Mouse (Mus musculus) intestine, postnatal 0 days (tissue): ENCODE measurements at regions not wholly inside any gene's neighbourhood (a gene's known extent, or its start where the extent isn't known, plus 50 kb on each side); places are given as distances from the start of the nearest gene placed in this dataset.
A peak's percentile ranks its signal among the peaks of the same experiment; 100 is the strongest.

ENCODE experiments used
- ATAC-seq: fragments of 200-750 bp; cut with Nextera tagmentation; 2 replicates; pipeline ENCODE4 v1.8.0; 2017; ENCODE audit warnings: mild to moderate bottlenecking, moderate TSS enrichment, moderate library complexity
- H3K27ac ChIP-seq: fragments of 300-500 bp; sonication (generic); 2 replicates; pipeline ENCODE4 v1.5.1; 2014; ENCODE audit warnings: mild to moderate bottlenecking, low read depth, low read length, moderate library complexity
- H3K27me3 ChIP-seq: fragments of 300-500 bp; sonication (generic); replicated peaks from 2 replicates; pipeline ENCODE4 v1.6.1; 2014; ENCODE audit warnings: low read length, mixed read lengths; ENCODE audit not compliant: control insufficient read depth, insufficient read depth
- H3K36me3 ChIP-seq: fragments of 300-500 bp; sonication (generic); 2 replicates; pipeline ENCODE4 v1.6.1; 2014; ENCODE audit warnings: mild to moderate bottlenecking, moderate library complexity; ENCODE audit not compliant: control insufficient read depth, insufficient read depth
- H3K4me1 ChIP-seq: fragments of 300-500 bp; sonication (generic); replicated peaks from 2 replicates; pipeline ENCODE4 v1.6.1; 2014; ENCODE audit warnings: antibody characterized with exemption, low read length, mixed read lengths; ENCODE audit not compliant: control insufficient read depth, insufficient read depth
- H3K4me2 ChIP-seq: fragments of 300-500 bp; sonication (generic); replicated peaks from 2 replicates; pipeline ENCODE4 v1.6.1; 2014; ENCODE audit warnings: low read depth, mild to moderate bottlenecking, moderate library complexity
- H3K4me3 ChIP-seq: fragments of 300-500 bp; sonication (generic); 2 replicates; pipeline ENCODE4 v1.5.1; 2014; ENCODE audit warnings: low read depth, low read length
- H3K9ac ChIP-seq: fragments of 300-500 bp; sonication (generic); 2 replicates; pipeline ENCODE4 v1.6.1; 2014; ENCODE audit warnings: mild to moderate bottlenecking, low read depth, low read length
- H3K9me3 ChIP-seq: fragments of 300-500 bp; sonication (generic); 2 replicates; pipeline ENCODE4 v1.6.1; 2016; ENCODE audit warnings: mixed run types; ENCODE audit not compliant: control insufficient read depth
- CTCF ChIP-seq: sonication (generic); IDR thresholded peaks from 2 replicates; pipeline ENCODE4 v1.5.1; 2016; ENCODE audit warnings: low read depth, mild to moderate bottlenecking, control low read depth, antibody characterized with exemption, moderate library complexity
- WGBS: fragments of 180-500 bp; shearing (Covaris S2); extraction: QIAGEN DNeasy Blood & Tissue Kit; methylation state at CpG from one replicate; pipeline ENCODE4 v1.1.7; 2014; 5-methylcytosine and 5-hydroxymethylcytosine counted together

DNA sequence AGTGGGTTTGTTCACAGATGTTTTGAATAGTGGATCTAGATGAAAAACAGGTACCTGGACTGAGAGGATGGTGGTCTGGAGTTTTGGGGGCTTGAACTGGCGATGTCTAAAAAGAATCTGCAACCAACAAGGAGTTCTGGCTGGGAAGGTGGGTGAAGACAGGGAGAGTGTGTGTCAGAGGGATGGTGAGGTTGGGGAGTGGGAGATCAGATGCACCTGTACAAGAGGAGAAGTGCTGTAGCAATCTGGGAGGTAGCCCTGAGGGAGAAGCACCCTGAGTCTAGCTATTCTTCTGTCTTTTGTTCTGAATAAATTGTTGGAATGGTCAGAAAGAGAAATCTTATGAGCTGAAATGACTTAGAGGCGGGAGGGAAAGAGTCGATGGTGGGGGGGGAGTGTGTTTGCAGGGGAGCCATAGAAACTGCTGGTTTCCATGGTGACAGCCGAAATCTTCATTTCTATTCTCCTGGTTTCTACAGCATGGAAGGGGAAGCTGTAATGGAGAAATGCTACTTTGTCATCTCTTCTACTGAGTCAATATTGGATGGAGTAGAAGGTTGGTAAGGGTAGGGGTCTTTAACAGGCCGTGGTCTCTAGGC, 75.1 kb upstream of the Calcoco1 start:
- H3K4me3 ChIP-seq: no peak overlapping the region
- no peak for ATAC-seq
- H3K4me1 ChIP-seq: no peaks in the 10 kb centered on the region
- no peak overlapping the region for H3K9ac ChIP-seq
- WGBS: 66% methylated on average over 5 of the region's 5 CpGs
- H3K27ac ChIP-seq: no peak overlapping the region
- H3K27me3 ChIP-seq: peaks cover 9% of the 10 kb centered on the region; the same call in 1 of the 2 replicates
- no peak overlapping the region for H3K4me2 ChIP-seq
- no peak for TF ChIP-seq CTCF
- no peaks in the 10 kb centered on the region for H3K36me3 ChIP-seq
- no peaks in the 10 kb centered on the region for H3K9me3 ChIP-seq

DNA sequence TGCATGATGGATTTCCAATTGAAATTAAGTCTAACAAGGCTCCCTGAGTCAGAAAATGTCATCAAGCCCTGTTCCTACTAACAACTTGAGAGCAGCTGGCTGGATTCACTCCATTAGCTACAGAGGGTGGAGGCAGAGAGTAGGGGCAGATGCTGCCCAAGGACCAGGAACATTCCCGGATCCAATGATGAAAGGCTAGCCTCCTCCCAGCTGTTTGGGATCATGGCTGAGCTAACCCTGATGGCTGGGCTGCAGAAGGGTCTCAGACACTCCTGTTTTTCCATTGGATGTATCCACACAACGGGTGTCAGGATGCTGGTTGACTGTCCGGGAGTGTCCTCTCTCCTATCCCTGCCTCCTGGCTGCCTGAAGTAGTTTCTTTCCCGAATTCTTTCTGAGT, 78.1 kb upstream of the Calcoco1 start:
- no peak overlapping the region for H3K4me2 ChIP-seq
- H3K36me3 ChIP-seq: no peaks in the 10 kb centered on the region
- H3K27me3 ChIP-seq: peaks cover 9% of the 10 kb centered on the region; the same call in 1 of the 2 replicates
- no peak for ATAC-seq
- no peak overlapping the region for H3K27ac ChIP-seq
- no peak overlapping the region for H3K4me3 ChIP-seq
- TF ChIP-seq CTCF: no peak
- H3K4me1 ChIP-seq: no peaks in the 10 kb centered on the region
- H3K9me3 ChIP-seq: no peaks in the 10 kb centered on the region
- 71% methylated on average over 4 of the region's 4 CpGs for WGBS
- no peak overlapping the region for H3K9ac ChIP-seq

DNA sequence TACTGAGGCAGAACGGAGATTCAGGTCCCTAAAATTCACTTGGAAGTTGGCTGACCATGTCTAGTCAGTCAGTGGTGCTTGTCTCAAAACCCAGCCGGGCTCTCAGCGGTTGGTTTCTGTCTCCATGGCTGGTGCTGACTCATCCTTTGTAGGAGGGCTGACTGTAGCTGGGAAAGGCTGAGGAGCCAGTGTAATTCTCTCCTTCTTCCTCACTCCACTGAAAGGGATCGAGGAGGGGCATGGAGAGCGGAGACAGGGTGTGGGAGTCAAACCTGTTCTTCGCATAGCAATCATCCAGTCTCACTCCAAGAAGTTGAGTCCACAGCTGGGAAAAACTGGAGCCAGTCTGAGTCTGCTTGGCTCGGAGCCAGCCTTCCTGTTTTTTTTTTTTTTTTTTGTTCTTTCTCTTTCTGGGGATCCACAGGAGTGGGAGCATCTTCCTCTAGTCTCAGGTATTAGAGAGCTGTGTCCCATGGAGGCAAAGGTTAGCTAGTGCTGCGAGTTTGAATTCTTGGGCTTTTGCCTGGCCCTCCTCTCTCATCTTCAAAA, 80.4 kb upstream of the Calcoco1 start:
- no peak for ATAC-seq
- H3K27me3 ChIP-seq: peaks cover 5% of the 10 kb centered on the region; the same call in 1 of the 2 replicates
- H3K36me3 ChIP-seq: no peaks in the 10 kb centered on the region
- no peak for TF ChIP-seq CTCF
- WGBS: 66% methylated on average over 8 of the region's 8 CpGs
- H3K9me3 ChIP-seq: no peaks in the 10 kb centered on the region
- H3K4me2 ChIP-seq: no peak overlapping the region
- H3K4me3 ChIP-seq: no peak overlapping the region
- no peak overlapping the region for H3K27ac ChIP-seq
- H3K9ac ChIP-seq: no peak overlapping the region
- H3K4me1 ChIP-seq: no peaks in the 10 kb centered on the region

DNA sequence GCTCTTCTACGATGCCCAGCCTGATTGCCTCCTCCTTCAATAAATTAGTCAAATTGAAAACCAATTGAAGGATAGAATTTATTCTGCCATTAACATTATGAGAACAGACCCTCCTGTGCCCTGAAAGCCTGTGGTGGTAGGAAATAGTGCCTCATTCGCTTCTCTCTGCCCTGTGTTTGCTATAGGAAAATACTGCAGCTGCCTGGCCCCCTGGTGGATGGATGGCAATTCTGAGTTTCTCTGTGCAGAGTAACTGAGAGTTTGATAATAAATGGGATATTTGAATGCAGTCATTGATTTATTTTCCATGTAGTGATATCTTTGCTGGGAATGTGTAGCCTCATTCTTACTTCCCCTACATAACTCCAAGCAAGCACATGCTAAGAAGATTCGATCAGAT, 85.4 kb upstream of the Calcoco1 start:
- no peaks in the 10 kb centered on the region for H3K4me1 ChIP-seq
- no peak overlapping the region for H3K4me2 ChIP-seq
- WGBS: 62% methylated on average over 3 of the region's 3 CpGs
- peak; percentile 68 for TF ChIP-seq CTCF
- peaks cover 9% of the 10 kb centered on the region for H3K27me3 ChIP-seq
- H3K36me3 ChIP-seq: no peaks in the 10 kb centered on the region
- no peaks in the 10 kb centered on the region for H3K9me3 ChIP-seq
- ATAC-seq: no peak
- H3K9ac ChIP-seq: no peak overlapping the region
- H3K27ac ChIP-seq: no peak overlapping the region
- H3K4me3 ChIP-seq: no peak overlapping the region

DNA sequence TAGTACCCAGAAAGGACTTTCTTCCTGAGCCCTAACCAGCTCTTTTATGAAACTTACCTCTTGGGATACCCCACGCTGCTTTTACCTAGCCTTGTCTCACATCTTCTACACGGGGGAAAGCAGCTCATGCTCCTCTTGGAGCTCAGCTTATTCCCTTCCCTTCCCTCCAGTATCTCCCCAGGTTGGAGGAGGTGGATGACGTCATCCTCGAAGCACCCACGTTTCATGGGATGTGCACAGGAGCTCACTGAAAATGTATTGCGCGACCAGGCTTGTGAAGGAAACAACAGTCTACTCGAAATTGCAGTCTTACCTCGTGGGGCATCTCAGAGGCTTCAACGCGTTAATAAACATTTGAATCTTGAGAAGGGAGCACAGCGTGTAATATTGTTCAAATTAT, 97.2 kb upstream of the Calcoco1 start:
- H3K4me3 ChIP-seq: no peak overlapping the region
- H3K9ac ChIP-seq: no peak overlapping the region
- no peaks in the 10 kb centered on the region for H3K4me1 ChIP-seq
- H3K4me2 ChIP-seq: no peak overlapping the region
- ATAC-seq: no peak
- H3K9me3 ChIP-seq: no peaks in the 10 kb centered on the region
- H3K36me3 ChIP-seq: no peaks in the 10 kb centered on the region
- no peak overlapping the region for H3K27ac ChIP-seq
- TF ChIP-seq CTCF: no peak
- no peaks in the 10 kb centered on the region for H3K27me3 ChIP-seq
- 72% methylated on average over 12 of the region's 12 CpGs for WGBS

DNA sequence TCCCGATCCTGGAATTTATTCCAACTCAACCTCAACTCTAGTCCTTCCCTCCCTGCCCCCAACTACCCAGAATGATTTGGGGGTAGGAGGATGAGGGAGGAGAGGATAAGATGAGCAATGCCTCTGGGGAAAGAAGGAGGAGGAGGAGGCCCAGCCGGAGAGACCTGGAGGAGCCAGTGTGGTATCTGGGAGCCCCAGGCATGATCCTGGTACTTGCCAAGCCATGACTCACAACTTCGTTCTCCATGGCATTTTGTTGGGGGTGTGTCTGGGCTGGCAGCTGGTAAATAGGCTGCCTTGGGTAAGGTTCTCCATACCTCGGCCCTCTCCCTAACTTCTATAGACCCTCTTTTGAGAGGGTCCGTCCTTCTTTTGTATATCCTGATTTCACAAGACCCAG, 81.2 kb upstream of the Hoxc13 start:
- Histone ChIP-seq H3K4me2 (no peak overlapping the region), H3K36me3 (no peaks in the 10 kb centered on the region), H3K27me3 (no peaks in the 10 kb centered on the region; the same call in none of the 2 replicates), H3K4me1 (no peaks in the 10 kb centered on the region), H3K9me3 (no peaks in the 10 kb centered on the region), H3K4me3 (no peak overlapping the region), H3K9ac (no peak overlapping the region), H3K27ac (no peak overlapping the region)
- TF ChIP-seq CTCF: no peak
- WGBS: 79% methylated on average over 5 of the region's 5 CpGs
- ATAC-seq: no peak
